Mouse (Mus musculus) limb, embryonic 13.5 days (tissue): ENCODE measurements at regions not wholly inside any gene's neighbourhood (a gene's known extent, or its start where the extent isn't known, plus 50 kb on each side); places are given as distances from the start of the nearest gene placed in this dataset.

Source experiments
- ATAC-seq: fragments of 200-750 bp; cut with Nextera tagmentation; 2 replicates; pipeline ENCODE4 v1.8.0; 2017; ENCODE audit warnings: low read depth, moderate number of reproducible peaks, moderate TSS enrichment; ENCODE audit not compliant: low FRiP score
- H3K27ac ChIP-seq: fragments of 300-500 bp; sonication (generic); 2 replicates; pipeline ENCODE4 v1.5.1; 2015; ENCODE audit warnings: inconsistent platforms, mild to moderate bottlenecking, moderate library complexity
- H3K27me3 ChIP-seq: fragments of 300-500 bp; sonication (generic); 2 replicates; pipeline ENCODE4 v1.6.1; 2015; ENCODE audit warnings: mild to moderate bottlenecking, inconsistent platforms
- H3K36me3 ChIP-seq: fragments of 300-500 bp; sonication (generic); 2 replicates; pipeline ENCODE4 v1.6.1; 2015; ENCODE audit warnings: inconsistent platforms, mild to moderate bottlenecking, moderate library complexity
- H3K4me1 ChIP-seq: fragments of 300-500 bp; sonication (generic); 2 replicates; pipeline ENCODE4 v1.6.1; 2015; ENCODE audit warnings: inconsistent platforms
- H3K4me2 ChIP-seq: fragments of 300-500 bp; sonication (generic); replicated peaks from 2 replicates; pipeline ENCODE4 v1.6.1; 2015; ENCODE audit warnings: inconsistent platforms, mild to moderate bottlenecking, moderate library complexity
- H3K4me3 ChIP-seq: fragments of 300-500 bp; sonication (generic); 2 replicates; pipeline ENCODE4 v1.5.1; 2015; ENCODE audit warnings: moderate library complexity, mild to moderate bottlenecking, inconsistent platforms
- H3K9ac ChIP-seq: fragments of 300-500 bp; sonication (generic); 2 replicates; pipeline ENCODE4 v1.6.1; 2015; ENCODE audit warnings: mild to moderate bottlenecking, inconsistent platforms
- H3K9me3 ChIP-seq: fragments of 300-500 bp; sonication (generic); 2 replicates; pipeline ENCODE4 v1.6.1; 2016; ENCODE audit warnings: inconsistent platforms
- whole genome bisulfite sequencing: fragments of 180-500 bp; shearing (Covaris S2); methylation state at CpG from one replicate; pipeline ENCODE4 v1.1.7; 2015; 5-methylcytosine and 5-hydroxymethylcytosine counted together

GRCm38 (mm10) chr9:14160207-14160606 lies 114.7 kb upstream of the Sesn3 start:
- Histone ChIP-seq H3K4me3 (no peak overlapping the region), H3K4me1 (peaks cover 17% of the 10 kb centered on the region; the same call in 1 of the 2 replicates), H3K9me3 (peaks cover 17% of the 10 kb centered on the region), H3K27me3 (no peaks in the 10 kb centered on the region), H3K9ac (no peak overlapping the region), H3K27ac (no peak overlapping the region), H3K4me2 (no peak overlapping the region), H3K36me3 (no peaks in the 10 kb centered on the region)
- WGBS = 90% methylated on average over 1 of the region's 1 CpGs
- no peak for ATAC-seq

GRCm38 (mm10) chr9:14171589-14172240 lies 103.2 kb upstream of the Sesn3 start:
- H3K36me3 ChIP-seq = no peaks in the 10 kb centered on the region
- no peaks in the 10 kb centered on the region for H3K9me3 ChIP-seq
- peaks cover 52% of the 10 kb centered on the region for H3K4me1 ChIP-seq
- no peak overlapping the region for H3K27ac ChIP-seq
- H3K9ac ChIP-seq = no peak overlapping the region
- no peak for ATAC-seq
- no peak overlapping the region for H3K4me2 ChIP-seq
- no peak overlapping the region for H3K4me3 ChIP-seq
- H3K27me3 ChIP-seq = no peaks in the 10 kb centered on the region
- 61% methylated on average over 2 of the region's 2 CpGs for WGBS

GRCm38 (mm10) chr9:14173631-14174323 lies 101.1 kb upstream of the Sesn3 start:
- H3K27me3 ChIP-seq = no peaks in the 10 kb centered on the region
- H3K4me1 ChIP-seq = peaks cover 60% of the 10 kb centered on the region
- no peaks in the 10 kb centered on the region for H3K36me3 ChIP-seq
- 9% methylated on average over 11 of the region's 11 CpGs for WGBS
- ATAC-seq = peak; percentile 93
- H3K9me3 ChIP-seq = no peaks in the 10 kb centered on the region
- peak overlapping the region; percentile 53; the same call in 1 of the 2 replicates for H3K9ac ChIP-seq
- peak overlapping the region; percentile 58 for H3K4me2 ChIP-seq
- peak overlapping the region; percentile 22; the same call in 1 of the 2 replicates for H3K4me3 ChIP-seq
- H3K27ac ChIP-seq = peak overlapping the region; percentile 95

GRCm38 (mm10) chr9:14174324-14175040 lies 100.4 kb upstream of the Sesn3 start:
- H3K36me3 ChIP-seq = no peaks in the 10 kb centered on the region
- peak overlapping the region; percentile 95 for H3K27ac ChIP-seq
- ATAC-seq = peak; percentile 66
- WGBS = 51% methylated on average over 3 of the region's 3 CpGs
- peaks cover 60% of the 10 kb centered on the region for H3K4me1 ChIP-seq
- no peaks in the 10 kb centered on the region for H3K9me3 ChIP-seq
- H3K9ac ChIP-seq = 0 out of 2 replicates have a peak overlapping the region, but pooled peaks have one; percentile 2
- H3K4me2 ChIP-seq = peak overlapping the region; percentile 58
- H3K27me3 ChIP-seq = no peaks in the 10 kb centered on the region
- no peak overlapping the region for H3K4me3 ChIP-seq

GRCm38 (mm10) chr9:14175041-14175881 lies 99.6 kb upstream of the Sesn3 start:
- Histone ChIP-seq H3K4me3 (no peak overlapping the region), H3K27me3 (no peaks in the 10 kb centered on the region), H3K27ac (peak overlapping the region; percentile 95), H3K4me2 (peak overlapping the region; percentile 58), H3K36me3 (no peaks in the 10 kb centered on the region), H3K9me3 (no peaks in the 10 kb centered on the region), H3K4me1 (peaks cover 67% of the 10 kb centered on the region), H3K9ac (no peak overlapping the region)
- WGBS = 4% methylated on average over 11 of the region's 11 CpGs
- ATAC-seq = peak; percentile 38; the same call in 1 of the 2 replicates

GRCm38 (mm10) chr9:14179777-14180176 lies 95.1 kb upstream of the Sesn3 start:
- Histone ChIP-seq H3K4me1 (peaks cover 57% of the 10 kb centered on the region), H3K36me3 (no peaks in the 10 kb centered on the region), H3K4me3 (no peak overlapping the region), H3K9ac (no peak overlapping the region), H3K4me2 (no peak overlapping the region), H3K9me3 (no peaks in the 10 kb centered on the region), H3K27me3 (no peaks in the 10 kb centered on the region), H3K27ac (no peak overlapping the region)
- ATAC-seq = no peak
- WGBS = 70% methylated on average over 1 of the region's 1 CpGs

GRCm38 (mm10) chr9:14184261-14184660 lies 90.6 kb upstream of the Sesn3 start:
- 82% methylated on average over 4 of the region's 4 CpGs for WGBS
- no peaks in the 10 kb centered on the region for H3K36me3 ChIP-seq
- H3K27me3 ChIP-seq = no peaks in the 10 kb centered on the region
- no peak overlapping the region for H3K9ac ChIP-seq
- H3K9me3 ChIP-seq = no peaks in the 10 kb centered on the region
- no peak overlapping the region for H3K4me2 ChIP-seq
- peaks cover 31% of the 10 kb centered on the region for H3K4me1 ChIP-seq
- H3K4me3 ChIP-seq = no peak overlapping the region
- H3K27ac ChIP-seq = no peak overlapping the region
- ATAC-seq = no peak

- H3K9ac ChIP-seq = no peak overlapping the region
- no peak overlapping the region for H3K4me3 ChIP-seq
- H3K36me3 ChIP-seq = no peaks in the 10 kb centered on the region
- no peak overlapping the region for H3K27ac ChIP-seq
- WGBS = 74% methylated on average over 2 of the region's 2 CpGs
- no peaks in the 10 kb centered on the region for H3K9me3 ChIP-seq
- H3K4me1 ChIP-seq = peaks cover 20% of the 10 kb centered on the region
- no peaks in the 10 kb centered on the region for H3K27me3 ChIP-seq
- no peak for ATAC-seq
- H3K4me2 ChIP-seq = no peak overlapping the region
Measured at GRCm38 (mm10) chr9:14185681-14186080, 89.2 kb upstream of the Sesn3 start.

GRCm38 (mm10) chr9:14187753-14188152 lies 87.1 kb upstream of the Sesn3 start:
- no peaks in the 10 kb centered on the region for H3K36me3 ChIP-seq
- ATAC-seq = no peak
- H3K27ac ChIP-seq = no peak overlapping the region
- no peaks in the 10 kb centered on the region for H3K9me3 ChIP-seq
- peaks cover 26% of the 10 kb centered on the region for H3K4me1 ChIP-seq
- no peak overlapping the region for H3K4me2 ChIP-seq
- no peaks in the 10 kb centered on the region for H3K27me3 ChIP-seq
- 97% methylated on average over 1 of the region's 1 CpGs for WGBS
- no peak overlapping the region for H3K4me3 ChIP-seq
- H3K9ac ChIP-seq = no peak overlapping the region

GRCm38 (mm10) chr9:14188504-14188903 lies 86.4 kb upstream of the Sesn3 start:
- 77% methylated on average over 2 of the region's 2 CpGs for WGBS
- Histone ChIP-seq H3K27me3 (no peaks in the 10 kb centered on the region), H3K36me3 (no peaks in the 10 kb centered on the region), H3K9ac (no peak overlapping the region), H3K4me1 (peaks cover 28% of the 10 kb centered on the region), H3K9me3 (no peaks in the 10 kb centered on the region), H3K27ac (no peak overlapping the region), H3K4me3 (no peak overlapping the region), H3K4me2 (no peak overlapping the region)
- no peak for ATAC-seq

GRCm38 (mm10) chr9:14190660-14191059 lies 84.2 kb upstream of the Sesn3 start:
- no peak overlapping the region for H3K9ac ChIP-seq
- H3K4me3 ChIP-seq = no peak overlapping the region
- peaks cover 28% of the 10 kb centered on the region for H3K4me1 ChIP-seq
- H3K27me3 ChIP-seq = no peaks in the 10 kb centered on the region
- H3K9me3 ChIP-seq = no peaks in the 10 kb centered on the region
- H3K36me3 ChIP-seq = no peaks in the 10 kb centered on the region
- H3K27ac ChIP-seq = no peak overlapping the region
- H3K4me2 ChIP-seq = no peak overlapping the region
- no peak for ATAC-seq
- WGBS = 72% methylated on average over 9 of the region's 9 CpGs
